Mouse (Mus musculus) right cerebral cortex, adult 2 months (tissue): ENCODE data around the gene Ifi207.
"Not testable (repeated sequence)": the region's sequence is repeated elsewhere in the genome, so short reads cannot be mapped to it uniquely, and the experiment has no call there.

Source experiments
- DNase-seq, 2 experiments: peaks; one replicate each; pipeline ENCODE4 v3.0.0; 2021 to 2022; ENCODE audit warnings: low spot score in 2 of 2

Ifi207 gene

DNA sequence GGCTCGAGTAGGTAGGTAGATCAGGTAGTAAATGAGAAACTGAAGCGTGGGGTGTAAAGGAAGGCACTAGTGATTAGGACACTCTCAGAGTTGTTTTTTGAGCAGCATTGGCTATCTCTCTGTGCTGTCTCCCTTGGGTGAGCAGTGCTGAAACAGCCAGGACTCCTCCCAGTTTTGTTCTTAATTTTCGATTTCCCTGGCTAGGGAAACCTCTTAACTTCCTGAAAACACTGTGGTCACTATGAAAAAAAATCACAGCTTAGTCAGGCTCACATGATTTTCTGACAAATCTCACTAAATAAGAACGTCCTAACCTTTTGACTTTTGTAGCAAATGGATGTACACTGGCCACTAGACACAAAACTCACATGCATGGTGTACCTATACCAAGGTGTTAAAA is at the start of gene Ifi207:
Ifi207 (minus strand) TSS at position 92 of the 400 bp plus-strand sequence.
- no peak for DNase-seq

DNA sequence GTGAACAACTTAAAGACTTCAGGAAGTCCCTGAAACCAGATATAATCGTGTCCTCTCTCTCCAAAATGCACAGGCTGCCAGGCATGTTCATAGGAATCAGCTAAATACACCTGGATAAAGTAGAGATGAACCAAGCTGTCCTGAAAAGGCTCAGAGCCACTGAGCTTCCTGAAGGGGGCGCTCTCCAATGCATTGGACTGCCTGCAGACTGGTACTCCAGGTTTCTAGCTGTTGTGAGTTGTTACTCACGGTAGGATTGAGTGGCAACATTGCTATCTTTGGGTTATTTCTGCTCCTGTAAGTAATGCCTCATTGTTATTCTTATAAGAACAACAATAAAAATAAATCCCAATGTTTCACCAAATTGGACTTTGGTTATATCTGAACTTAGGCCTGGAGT is 31.9 kb upstream of the Ifi207 start:
- DNase-seq: not testable (repeated sequence)

DNA sequence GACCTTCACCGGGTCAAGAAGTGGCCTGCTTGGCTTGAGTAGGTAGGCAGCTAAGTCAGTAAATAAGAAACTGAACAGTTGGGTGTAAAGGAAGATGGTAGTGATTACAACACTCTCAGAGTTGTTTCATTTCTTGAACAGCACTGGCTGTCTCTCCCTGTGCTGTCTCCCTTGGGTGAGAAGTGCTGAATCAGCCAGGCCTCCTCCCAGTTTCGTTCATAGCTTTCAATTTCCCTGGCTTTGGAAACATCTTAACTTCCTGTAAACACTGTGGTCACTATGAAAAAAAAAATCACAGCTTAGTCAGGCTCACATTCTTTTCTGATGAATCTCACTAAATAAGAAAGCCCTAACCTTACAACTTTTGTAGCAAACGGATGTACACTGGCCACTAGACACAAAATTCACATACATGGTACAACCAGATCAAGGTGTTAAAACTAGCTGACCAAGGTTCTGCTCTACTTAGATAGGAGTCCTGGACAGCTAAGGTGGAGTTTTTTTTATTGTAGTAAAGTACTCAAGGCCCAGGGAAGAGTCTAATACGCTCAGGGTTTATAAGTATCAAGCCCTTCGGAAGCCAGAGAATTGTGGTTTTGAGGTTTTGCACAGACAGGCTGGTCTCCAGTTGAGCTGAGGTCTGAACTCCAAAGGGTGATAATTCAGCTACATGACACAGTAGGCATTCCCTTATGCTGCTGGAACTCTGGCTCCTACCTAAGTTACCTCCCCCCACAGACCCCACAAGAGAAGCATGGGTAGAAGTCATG is 25.5 kb upstream of the Ifi207 start, which contains the start of gene Ifi204:
Ifi204 (minus strand) TSS at position 96 of the 770 bp plus-strand sequence.
- DNase-seq: not testable (repeated sequence)

DNA sequence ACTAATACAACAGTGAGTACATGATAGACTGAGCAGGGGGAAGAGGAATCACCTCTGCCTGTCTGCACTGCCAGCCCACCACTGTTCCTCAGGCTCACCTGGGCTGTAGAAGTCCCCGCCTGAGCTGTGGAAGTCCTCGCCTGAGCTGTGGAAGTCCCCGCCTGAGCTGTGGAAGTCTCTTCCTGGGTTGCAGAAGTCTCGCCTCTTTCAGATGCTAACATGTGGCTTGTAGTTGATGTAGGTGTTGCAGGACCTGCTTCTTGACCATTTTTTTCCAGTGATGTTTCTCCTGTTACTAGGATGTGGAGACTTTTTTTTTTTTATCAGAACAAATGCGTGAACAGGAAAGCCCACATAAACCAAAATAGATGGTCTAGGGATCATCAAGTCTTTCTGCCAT is 18.5 kb upstream of the Ifi207 start:
- DNase-seq: not testable (repeated sequence)

DNA sequence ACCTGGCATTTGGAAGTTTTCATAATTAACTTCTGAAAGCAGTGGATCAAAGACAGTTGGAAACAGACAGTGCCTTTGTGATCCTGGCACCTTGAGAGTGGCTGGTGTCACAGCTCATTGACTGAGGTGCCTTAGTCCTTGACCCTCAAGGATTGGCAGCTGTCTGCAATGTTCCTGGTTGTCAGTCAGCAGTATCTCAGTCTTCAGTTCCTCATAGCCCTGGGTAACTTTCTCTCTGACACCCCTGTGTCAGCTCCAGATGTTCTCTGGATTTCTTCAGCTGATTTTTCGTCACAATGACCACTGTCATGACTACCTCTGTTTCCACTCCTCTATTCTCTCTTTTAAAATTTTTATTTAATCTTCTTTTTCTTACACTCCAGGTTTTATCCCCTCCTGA is 715 bp upstream of the Ifi207 start:
- no peak for DNase-seq

DNA sequence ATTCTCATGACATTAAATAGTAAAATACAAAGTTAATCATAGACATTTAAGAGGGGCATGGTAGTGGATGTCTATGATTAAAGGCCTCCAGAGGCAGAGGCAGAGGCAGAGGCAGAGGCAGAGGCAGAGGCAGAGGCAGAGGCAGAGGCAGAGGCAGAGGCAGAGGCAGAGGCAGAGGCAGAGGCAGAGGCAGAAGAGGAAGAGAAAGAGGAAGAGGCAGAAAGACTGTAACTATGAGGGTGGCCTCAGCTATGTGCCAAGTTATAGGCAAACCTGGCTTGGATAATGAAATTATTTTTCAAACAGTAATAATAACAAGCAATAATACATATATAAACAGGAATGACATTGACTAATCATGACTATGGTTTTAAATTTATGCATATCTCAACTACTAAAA is 1.0 kb downstream of the Ifi207 start:
- no peak for DNase-seq

DNA sequence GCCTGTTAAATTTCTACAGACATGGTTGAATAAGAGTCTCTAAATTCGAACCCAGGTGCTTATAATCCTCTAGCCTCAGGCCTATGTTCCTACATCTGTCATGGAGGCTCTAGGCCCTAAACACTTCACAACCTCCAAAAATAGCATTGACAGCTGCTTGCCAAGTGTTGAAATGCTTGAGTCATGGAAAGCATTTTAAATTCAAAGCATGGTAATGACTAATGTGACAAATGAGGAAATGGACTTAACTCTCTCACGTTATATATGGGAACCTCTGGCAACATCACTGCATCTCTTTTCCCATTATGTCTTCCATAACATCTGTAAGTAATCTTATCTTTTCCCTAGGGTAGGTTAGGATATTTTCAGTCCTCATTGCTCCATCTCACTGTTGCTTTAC is 4.6 kb downstream of the Ifi207 start:
- DNase-seq: no peak

DNA sequence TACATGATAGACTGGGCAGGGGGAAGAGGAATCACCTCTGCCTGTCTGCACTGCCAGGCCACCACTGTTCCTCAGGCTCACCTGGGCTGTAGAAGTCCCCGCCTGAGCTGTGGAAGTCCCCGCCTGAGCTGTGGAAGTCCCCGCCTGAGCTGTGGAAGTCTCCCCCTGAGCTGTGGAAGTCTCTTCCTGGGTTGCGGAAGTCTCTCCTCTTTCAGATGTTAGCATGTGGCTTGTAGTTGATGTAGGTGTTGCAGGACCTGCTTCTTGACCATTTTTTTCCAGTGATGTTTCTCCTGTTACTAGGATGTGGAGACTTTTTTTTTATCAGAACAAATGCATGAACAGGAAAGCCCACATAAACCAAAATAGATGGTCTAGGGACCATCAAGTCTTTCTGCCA is 6.5 kb downstream of the Ifi207 start:
- DNase-seq: not testable (repeated sequence)

DNA sequence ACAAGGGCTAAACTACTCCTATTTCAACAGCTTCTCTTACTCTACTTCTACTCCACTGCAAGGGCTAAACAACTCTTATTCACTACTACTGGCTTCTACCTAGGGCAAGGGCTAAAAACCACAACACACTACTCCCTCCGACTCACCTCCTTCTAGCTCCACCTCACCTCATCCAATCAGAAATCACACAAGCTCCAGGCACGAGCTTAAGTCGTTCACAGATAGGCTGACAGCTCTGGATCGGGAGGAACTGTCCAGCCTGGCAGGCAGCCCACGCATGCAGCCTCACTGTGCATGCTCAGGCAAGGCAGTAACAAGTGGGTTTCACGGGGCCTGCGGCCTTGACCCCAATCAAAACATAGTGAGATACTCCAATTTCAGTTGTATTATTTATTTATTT is 8.3 kb downstream of the Ifi207 start:
- DNase-seq: no peak

DNA sequence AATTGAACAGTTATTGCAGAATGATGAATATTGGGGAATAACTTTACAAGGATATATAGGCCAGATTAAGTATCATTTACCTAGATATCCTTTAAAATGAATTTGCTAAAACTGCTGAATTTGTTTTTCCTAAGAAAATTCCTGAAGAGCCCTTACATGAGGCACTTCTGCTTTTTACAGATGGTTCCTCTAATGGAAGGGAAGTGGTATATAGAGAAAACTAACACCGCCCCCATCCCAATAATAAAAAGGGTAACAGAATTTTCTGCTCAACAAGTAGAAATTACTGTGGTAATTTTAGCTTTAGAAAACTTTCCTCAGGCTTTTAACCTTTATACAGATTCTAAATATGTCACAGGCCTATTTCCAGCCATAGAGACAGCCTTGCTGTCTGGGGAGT is 47.3 kb downstream of the Ifi207 start:
- DNase-seq: no peak

DNA sequence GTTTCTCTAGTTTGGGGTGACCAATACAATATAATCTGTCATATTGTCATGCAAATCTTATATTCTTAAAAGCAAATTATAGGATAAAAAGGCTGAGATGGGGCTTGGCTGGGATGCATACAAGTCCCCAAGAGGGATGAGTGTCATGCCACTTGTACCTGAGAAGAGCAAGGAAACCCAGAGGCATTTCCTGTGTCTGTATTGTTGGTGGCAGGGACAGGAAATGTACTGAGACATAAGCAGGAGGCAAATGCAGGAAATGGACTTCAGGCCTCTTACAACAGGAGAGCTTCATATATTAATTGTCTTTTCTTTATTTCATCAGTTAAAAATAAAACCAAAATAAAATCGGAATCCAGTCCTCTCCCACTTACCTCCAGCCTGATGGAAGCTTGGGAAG is 62.9 kb downstream of the Ifi207 start:
- not testable (repeated sequence) for DNase-seq

DNA sequence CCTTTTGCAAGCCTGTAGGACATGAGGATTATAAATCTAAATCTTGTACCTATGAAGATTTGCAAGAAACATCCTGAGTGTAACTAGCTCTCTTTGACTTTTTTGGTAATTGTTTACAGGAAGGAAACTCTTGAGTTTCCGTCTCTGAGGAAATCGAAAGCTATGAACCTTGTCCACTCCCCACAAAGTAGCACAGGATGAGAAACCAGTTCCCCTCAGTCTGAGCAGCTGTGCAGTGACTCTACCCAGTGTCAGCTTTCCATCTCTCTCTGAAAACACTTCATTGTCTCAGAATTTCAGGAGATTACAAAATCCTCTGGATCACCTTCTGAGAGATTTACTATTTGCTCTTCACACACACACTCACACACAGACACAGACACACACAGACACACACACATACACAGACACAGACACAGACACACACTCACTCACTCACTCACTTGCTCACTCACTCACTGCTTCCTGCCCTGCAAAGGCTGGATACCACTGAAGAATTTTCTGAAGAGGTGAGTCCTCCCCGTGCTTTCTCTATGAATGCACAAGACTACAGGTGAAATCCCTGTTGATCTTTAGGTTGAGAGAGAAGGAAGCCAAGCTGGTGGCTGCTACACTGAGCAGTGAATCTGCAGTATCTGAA is 68.0 kb downstream of the Ifi207 start, which contains the start of gene Ifi208:
Ifi208 (plus strand) TSS at position 218 of the 640 bp plus-strand sequence.
- DNase-seq: not testable (repeated sequence)
